Mouse (Mus musculus): ENCODE measurements around the gene Ano6.

- TF ChIP-seq CTCF (IDR thresholded peaks at IDR 0.05; ENCODE audit: control insufficient read depth, insufficient read depth, insufficient replicate concordance, low read depth, low read length) (no peak), POLR2A (IDR thresholded peaks at IDR 0.05; ENCODE audit: control insufficient read depth, low read depth, low read length) (no peak)
Measured at GRCm38 (mm10) chr15:95804255-95804654, 13.6 kb downstream of the Ano6 start.

All from testis, adult 2 months (tissue).